Mouse (Mus musculus) kidney, adult 9 months (tissue): Measurements from ENCODE around the gene Aifm3.

Source experiments
- DNase-seq: peaks from one replicate; pipeline ENCODE4 v3.0.0; 2022

Gene Aifm3

DNA sequence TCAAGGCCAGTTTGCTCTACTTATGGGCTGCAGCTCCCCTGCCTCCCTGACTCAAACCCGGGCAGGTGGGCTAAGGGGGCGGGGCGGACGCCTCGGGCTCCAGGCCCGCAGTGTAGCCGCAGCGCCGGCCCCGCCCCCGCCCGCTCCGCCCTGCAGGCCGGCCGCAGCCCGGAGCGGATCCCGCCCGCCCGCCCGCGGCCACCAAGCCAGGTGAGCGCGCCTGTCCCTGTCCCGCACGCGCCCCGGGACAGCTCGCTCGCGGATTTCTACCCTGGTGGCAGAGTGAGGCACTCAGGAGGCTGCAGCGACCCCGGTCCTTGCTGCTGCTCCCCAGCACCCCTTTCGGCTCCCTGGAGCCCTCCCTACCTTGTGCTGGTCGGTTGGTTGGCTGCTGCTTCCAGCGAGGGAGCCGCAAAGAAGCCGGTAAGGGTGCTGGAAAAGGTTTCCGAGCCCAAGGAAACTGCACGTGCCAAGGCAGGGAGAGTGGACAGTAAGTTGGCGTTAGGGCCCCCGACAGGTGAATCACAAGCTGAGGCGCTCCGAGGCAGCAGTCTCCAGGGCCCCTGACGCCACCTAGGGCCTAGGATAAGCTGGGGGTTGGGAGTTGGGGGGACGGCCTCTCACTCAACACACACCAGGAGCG lies at the start of gene Aifm3:
Gene Aifm3, plus strand, starts transcription at position 143 of the 643 bp plus-strand sequence.
- DNase-seq = no peak

DNA sequence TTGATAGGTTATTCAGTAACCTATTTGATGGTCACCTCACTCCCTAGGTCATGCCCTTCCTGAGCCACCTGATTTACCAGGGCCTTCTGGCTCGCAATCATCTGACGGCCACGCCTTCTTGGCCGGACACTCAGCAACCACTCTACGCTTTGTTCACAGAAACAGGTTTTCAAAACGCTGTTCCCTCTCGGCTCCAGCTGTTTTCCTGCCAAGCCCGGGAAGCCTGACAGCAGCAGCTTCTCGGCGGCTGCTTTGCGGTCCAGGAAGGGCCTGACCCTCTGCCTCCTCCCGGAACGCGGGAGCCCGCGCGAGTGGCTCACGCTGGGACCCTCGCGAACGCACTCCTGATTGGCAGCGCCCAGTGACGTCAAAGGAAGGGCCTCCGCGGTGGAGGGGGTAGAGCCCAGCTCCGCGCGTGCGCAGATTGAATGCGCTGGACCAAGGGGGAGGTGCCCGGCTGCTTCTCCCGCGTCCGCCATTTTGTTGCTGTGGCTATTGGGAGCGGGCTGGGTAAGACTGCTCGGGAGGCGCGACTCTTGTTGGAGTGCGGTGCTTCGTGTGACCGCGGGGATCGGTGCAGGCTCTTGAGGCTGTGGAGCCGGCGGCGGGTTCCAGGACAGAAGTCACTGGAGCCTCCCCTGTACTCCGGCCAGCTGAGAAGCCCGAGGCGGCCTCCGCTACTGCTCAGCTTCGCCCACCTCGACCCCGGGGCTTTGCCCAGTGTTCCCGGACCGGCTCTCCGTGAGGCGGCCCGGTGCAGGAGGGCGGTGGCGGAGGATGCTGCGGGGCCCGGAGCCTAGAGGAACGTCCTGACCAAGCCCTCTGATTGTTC lies 37.7 kb upstream of the Aifm3 start, which contains the start of gene Crkl:
Gene Crkl, plus strand, starts transcription at position 447 of the 832 bp plus-strand sequence.
- DNase-seq = peak; percentile 98

DNA sequence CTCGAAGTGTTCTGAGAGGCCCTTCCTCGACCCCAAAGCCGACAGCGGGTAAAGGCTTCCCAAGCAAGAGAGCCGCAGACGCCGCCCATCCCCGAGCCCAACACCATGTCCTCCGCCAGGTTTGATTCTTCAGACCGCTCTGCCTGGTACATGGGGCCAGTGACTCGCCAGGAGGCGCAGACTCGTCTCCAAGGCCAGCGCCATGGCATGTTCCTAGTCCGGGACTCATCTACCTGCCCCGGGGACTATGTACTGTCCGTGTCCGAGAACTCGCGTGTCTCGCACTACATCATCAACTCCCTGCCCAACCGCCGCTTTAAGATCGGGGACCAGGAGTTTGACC lies 37.1 kb upstream of the Aifm3 start:
- DNase-seq = peak; percentile 57

DNA sequence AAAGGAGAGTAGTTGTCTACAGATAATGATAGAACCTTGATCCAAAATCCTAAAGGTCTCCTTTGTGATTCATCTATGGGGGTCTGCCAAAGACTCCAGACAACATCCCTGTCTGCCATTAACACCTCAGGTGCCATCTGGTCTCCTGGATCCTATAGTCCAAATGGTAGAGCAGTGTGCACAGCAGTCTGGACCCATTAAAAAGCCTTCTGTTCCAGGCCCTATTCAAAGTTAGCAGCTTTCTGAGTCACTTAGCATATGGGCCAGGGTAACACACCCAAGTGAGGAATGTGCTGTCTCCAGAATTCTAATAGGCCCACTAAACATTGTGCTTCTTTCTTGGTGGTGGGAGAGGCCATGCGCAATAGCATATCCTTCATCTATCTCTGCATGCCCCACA lies 32.5 kb upstream of the Aifm3 start:
- no peak for DNase-seq

DNA sequence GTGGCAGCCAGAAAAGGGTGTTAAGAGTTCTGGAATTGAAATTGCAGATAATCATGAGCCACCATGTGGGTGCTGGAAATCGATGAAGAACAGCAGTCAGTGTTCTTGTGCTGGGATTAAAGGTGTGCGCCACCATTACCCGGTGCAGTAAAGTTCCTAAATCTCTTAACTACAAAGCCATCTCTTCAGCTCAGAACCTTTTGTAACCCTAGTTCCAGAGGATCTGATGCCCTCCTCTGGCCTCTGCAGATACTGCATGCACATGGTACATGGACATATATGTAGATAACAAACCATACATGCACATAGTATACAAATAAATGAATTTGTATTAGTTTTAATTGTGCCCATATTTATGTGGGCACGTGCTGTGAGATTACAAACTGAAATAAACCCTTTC lies 29.2 kb upstream of the Aifm3 start:
- DNase-seq = peak; percentile 28

DNA sequence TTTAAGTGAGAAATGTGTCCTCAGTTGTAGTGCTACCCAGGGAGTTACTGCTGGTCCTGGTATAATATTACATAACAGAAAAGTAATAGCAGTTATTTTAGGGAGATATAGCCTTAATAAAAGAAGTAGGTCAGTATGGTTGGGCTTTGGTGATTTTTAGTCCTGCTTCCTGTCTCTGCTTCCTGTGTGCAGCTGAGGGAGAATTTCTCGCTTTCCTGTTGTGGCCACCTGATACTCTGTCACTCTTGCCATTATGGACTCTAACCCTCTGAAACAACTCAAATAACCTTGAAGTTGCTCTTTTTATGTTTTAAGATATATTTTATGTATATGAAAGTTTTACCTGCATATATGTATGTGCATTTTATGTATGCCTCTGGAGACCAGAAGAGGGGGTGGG lies 27.8 kb upstream of the Aifm3 start:
- DNase-seq = no peak

DNA sequence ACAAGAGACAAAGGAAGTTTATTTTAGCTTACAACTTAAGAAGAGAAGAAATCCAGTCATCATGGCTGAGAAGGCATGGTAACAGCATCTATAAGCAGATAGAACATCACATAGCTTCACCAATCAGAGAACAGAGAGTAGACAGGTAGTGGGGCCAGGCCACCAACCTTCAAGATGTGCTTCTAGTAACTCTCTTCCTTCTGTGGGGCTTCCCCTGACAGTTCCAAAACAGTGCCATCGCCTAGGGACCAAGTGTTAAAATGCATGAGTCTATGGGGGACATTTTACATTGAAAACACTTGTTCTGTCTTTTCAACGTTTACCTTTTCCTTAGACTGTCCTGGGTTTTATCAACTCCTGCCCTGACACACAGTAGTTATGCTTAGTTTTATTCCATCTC lies 26.2 kb upstream of the Aifm3 start:
- no peak for DNase-seq

DNA sequence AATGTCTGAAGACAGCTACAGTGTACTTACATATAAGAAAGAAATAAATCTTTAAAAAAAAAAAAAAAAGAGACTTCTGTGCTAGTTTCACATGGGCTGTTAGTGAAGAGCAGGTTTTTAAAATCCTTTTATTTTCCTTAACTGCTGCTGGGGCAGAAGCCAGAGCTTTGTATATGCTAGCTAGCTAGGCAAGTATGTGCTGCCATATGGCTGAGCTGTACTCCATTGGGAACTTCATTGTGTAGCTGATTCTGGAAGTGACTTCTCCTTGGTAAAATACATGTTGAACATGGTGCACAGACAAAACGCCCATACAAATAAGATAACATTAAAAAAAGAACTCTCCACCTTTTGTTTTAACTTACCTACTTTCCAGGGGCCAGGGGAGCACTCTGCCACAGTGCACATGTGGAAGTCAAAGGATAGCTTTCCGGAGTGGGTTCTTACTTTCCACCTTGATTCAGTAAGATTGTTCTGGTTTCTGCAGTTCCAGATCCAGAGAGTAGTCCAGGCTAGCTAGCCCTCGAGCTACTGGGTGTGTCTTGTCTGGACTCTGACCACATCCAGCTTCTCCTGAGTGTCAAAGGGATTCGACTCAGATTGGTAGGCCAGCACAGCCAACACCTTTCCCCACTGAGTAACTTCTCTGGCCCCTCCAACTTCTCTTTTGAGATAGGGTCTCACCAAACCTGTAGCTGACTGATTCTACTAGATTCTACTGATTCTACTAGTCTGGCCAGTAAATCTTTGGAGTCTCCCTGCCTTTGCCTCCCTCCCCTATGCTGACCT lies 22.3 kb upstream of the Aifm3 start:
- no peak for DNase-seq

DNA sequence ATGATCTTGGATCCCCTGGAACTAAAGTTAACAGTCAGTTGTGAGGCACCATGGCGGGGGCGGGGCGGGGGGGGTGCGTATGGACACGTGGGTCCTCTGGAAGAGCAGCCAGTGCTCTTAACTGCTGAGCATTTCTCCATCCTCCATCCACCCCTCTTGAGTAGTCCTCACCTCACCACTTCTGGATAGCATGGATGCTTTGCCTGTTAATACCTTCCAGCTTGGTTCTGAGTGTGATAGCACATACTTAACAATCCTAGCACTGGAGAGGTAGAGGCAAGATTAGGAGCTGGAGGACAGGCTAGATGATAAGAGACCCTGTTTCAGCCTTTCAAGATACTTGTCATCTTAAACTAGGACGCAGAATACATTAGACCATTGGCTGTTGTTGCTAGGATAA lies 16.9 kb upstream of the Aifm3 start:
- DNase-seq = no peak

DNA sequence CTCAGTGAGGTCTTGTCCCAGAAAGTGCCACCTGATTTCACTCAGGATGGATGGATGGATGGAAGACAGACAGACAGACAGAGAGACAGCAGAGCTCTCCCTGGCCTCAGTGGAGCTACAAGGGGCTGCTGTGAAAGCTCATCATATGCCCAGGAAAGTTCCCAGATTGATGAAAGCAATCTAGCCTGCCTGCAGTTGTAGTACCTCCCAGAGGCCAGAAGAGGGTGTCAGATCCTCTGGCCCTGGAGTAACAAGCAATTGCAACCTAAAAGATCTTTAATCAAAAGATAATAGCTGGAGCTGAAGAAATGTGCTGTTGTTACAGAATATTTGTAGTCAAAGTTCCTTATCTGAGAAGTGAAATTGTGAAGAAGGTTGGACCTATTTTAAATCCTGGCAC lies 15.3 kb upstream of the Aifm3 start:
- DNase-seq = peak; percentile 53

DNA sequence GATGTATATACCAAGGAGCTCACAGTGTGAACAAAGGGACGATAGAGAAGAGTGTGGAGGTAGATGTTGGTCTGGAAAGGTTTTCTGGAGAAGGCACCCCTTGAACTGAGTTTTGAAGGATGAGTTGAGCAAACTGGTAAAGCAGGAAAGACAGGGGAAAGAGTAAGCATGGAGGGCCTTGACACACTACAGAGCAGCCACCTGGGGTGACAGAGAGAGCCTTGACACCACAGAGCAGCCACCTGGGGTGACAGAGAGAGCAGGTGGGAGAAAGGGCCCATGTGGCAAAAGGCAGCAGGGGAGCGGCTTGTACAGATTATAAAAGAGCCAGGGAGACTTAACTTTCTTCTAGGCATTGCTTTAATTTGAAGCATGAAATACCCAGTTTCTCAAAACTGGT lies 14.7 kb upstream of the Aifm3 start:
- DNase-seq = no peak

DNA sequence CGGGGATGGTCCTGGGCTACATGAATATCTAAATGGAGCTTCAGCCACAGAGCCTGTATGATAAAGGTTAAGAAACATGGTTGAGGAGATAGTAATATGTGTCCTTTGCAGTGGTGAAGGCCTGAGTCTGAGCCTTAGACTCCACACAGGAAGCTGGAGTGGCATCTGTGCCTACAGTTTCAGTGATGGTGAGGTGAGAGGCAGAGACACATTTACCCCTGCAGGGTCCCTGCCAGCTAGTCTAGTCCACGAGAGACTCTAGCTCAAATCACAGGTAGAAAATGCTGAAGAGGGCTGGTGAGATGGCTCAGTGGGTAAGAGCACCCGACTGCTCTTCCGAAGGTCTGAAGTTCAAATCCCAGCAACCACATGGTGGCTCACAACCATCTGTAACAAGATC lies 14.1 kb upstream of the Aifm3 start:
- DNase-seq = no peak

DNA sequence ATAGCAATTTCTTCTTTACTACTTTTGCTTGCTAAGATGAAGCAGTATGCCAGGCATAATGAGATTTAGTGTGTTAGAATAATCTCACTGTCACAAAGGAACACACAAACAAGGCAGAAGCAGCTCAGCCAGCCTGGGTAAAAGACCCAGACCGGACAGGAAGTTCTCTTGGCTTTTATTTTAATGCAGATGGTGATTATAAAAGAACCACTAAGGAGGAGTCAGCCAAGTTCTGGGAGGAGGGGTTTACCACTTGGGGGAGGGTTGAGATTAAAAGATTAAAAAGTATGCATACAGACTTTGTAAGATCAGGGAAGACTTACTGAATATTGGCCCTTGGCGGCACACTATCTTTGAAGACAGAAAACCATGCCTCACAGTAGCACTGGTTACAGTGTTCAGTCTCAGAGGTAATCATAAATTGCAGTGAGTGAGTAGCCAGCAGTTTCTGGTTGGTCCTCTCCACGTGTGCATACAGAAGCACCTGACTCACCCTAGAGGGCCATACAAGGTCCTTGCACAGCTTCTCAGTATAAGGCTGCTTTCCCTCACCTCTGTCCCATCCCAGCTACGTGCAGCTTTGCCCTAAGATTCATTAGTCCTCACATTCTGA lies 11.0 kb upstream of the Aifm3 start:
- no peak for DNase-seq

DNA sequence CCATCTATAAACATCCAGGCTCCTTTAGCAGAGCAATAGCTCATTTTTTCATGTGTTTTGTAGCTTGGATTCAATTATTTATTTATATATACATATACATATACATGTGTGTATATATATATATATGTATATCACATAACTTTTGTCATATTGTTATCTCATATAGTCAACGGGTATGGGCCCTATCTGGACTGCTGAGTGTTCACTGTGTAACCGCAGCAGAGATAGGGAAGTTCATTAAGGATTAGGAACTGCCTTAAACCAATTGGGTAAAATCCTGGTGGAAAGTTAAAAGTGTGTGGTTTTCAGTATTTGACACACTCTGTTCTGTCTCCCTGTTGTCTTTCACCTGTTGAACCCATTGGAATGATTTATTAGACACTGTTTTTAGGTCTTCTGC lies 7.9 kb upstream of the Aifm3 start:
- no peak for DNase-seq

DNA sequence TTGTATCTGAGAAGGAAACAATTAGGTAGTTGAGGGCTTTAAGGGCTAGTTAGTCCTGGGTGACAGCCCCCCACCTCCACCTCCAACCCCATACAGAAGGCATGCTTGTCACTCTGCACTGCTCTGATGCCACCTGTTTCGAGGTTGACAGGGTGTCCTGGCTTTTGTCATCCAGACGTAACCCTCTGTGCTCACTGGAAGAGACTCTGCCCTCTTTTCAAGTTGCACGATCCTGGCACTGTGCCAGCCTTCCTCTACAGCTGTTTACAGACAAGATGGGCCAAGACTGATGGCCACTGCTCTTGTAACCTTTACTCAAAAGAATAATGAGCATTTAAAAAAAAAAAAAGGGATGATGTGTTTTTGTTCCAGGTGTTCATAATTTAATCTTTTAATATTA lies 2.9 kb upstream of the Aifm3 start:
- peak; percentile 54 for DNase-seq

DNA sequence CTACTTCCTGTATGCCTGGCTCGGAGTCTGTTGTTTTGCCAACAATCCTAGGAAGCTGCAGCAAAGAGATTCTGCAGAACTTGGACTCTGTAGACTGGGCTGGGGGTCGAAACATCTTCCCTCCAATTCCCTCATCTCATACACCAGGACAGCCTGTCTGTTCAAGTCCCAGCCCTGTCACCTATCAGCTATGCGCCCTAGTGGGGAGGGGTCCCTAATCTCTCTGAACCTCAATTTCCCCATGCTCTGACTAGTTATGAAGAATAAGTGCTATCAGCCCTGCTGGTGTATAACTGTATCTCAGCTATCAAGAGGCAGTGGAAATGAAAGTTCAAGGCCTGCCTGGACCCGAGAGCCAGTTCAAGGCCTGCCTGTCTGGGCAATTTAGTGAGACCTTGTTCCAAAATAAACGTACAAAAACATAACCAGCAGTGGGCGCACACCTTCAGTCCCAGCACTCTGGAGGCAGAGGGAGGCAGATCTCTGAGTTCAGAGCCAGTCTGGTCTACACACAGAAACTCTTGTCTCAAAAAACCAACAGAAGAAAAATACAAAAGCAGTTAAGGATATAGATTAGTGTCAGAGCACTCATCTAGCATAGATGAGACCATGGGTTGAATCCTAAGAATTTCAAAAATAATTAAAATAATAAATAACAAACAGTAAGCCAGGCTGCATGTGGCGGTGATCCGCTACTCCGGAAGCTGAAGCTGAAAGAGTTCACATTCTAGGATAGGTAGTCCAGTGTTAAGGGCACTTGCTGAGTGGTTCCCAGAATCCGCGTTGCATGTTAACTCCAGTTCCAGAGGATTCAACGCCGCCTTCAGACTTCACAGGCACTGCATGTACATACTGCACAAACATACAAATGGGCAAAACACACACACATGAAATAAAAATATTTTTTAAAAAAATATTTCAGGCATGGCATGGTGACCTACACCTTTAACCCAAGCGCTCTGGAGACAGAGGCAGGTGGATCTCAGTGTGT lies 638 bp upstream of the Aifm3 start:
- peak; percentile 43 for DNase-seq

DNA sequence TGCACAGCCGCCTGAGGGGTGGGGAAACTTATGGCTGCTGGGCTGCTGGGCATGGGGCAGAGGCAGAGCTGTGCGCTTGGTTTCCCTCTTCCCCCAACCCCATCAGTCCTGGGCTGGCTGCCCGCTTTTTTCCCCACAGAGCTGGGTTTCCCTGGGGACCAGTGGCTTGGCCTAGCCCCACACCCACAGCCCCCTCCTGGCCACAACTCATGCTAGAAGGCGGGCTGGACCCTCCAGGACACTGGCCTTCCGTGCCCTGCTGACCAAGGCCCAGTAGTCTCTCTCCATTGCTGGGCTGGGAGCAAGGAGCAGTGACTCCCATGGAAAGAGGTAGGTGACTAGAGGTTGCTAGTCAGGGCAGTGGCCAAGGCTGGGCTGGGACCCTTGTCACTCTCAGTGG lies 1.7 kb downstream of the Aifm3 start:
- no peak for DNase-seq

DNA sequence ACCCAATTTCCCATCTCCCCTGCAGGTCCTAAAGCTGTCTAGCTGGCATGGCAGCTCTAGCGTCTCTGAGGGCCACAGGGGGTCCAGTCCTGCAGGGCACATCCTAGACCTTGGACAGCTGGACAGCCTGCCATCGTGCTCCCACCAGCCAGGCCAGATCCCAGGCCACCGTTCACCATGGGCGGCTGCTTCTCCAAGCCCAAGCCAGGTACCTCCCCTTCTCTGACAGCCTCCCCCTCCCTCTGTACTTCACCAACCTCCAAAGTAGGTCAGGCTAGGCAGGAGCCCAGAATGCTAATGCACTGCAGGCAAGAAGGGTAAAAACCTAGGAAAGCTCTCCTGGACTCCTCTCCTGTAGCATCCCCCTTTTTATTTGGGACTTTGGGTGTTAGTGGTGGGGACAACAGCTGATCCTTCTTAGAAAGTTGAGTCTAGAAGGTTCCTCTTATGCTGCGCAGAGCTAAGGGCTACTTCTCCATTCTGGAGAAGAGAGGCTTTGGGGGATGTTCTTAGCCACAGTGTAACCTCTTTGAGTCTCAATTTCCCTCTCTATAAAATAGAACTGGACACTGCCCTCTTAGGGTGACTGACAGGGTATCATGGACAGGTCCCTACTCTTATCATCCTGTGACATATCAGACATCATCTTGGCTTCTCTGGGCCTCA lies 2.6 kb downstream of the Aifm3 start:
- DNase-seq = no peak

DNA sequence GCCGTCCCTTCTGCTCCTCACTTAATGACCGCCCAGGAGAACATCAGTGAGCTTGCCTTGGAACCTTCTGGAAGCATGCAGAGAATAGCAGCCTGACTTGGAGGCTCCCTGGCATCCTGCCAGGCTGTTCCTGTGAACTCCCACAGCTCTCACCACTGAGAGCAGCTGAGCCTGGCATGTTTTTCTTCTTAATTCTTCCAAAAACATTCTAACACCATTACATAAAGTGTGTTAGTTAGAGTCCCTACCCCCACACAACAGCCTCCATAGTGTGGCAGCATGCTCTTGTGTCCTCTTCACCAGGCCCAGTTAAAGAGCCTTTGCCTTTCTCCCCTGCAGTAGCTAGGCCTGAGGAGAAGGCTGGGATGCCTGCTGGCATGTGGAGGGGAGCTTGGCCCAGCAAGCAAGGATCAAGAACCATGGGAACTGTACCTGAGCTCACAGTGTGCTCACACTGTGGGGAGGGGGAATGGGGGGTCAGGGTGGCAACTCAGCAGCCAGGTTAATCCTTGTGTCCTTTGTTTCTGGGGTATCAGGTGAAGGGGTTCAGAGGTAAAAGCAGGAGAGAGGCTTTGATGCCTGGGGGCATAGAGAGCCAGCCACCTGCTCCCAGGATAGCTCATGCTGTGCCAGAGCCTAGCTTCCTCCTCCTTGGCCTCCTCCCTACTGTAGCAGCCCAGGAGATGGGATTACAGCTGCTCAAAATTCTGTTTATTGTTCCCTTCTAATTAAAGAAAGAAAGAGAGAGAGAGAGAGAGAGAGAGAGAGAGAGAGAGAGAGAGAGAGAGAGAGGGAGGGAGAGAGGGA lies 7.3 kb downstream of the Aifm3 start:
- peak; percentile 47 for DNase-seq

DNA sequence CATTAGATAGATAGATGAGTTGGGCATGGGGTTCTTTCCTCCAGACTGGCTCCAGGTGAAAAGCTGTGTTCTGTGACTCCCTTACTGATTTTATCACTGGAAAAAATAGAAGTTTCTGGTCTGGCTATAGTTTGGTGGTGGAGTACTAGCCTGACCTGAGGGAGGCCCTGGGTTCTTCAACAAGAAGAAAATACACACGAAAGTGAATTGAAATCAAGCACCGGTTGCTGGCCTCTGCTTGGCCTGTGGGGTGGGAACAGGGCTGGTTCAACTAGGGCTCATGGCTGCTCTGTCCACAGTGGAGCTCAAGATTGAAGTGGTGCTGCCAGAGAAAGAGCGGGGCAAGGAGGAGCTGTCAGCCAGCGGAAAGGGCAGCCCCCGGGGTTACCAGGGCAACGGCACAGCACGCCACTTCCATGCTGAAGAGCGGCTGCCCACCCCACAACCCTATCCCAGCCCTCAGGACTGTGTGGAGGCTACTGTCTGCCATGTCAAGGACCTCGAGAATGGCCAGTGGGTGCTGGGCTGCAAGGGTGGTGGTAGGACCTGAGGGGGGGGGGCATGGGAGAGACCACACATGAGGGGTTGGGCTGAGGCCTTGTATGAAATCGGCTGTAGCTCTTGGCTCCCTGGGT lies 10.0 kb downstream of the Aifm3 start:
- no peak for DNase-seq
